Mouse (Mus musculus): ENCODE data around the gene Slfn2. TPM values are rescaled to one million over a fixed set of nuclear protein-coding genes. Genes with fewer than 3 reads are reported as not detected.
"Not testable (repeated sequence)": the region's sequence is repeated elsewhere in the genome, so short reads cannot be mapped to it uniquely, and the experiment has no call there.

Gene Slfn2
- 4.4 and 6.9 TPM in 2 replicates for polyA plus RNA-seq (2015; fragmentation: Nextera tagmentation; extraction: Ambion mirVana)

DNA sequence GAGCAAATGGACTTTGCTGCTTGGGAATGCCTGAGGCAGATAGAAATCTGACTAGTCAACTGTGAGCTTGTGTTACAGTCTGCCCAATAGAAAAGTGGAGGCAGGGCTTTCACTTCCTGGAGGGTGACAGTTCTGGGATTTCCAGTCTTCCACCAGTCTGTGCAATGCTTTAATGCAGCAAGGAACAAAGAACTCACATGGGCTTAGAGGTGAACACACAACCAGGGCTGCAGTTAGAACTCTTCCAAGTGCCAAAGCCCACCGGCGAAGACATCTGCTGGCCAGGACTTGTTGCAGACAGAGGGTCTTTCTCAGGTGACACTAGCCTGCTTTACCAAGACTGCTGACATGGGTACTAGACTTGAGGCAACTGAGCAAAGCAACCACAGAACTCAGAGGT is at the start of gene Slfn2:
Gene Slfn2 (plus strand): TSS at position 167 of the 400 bp plus-strand sequence.
- no peak within 1 kb of the TSS for H3K9ac ChIP-seq
- peak within 1 kb of the TSS; percentile 31; the same call in 1 of the 2 replicates for H3K4me2 ChIP-seq
- peak within 1 kb of the TSS; percentile 17; the same call in 1 of the 2 replicates for H3K27ac ChIP-seq
- no peaks in the 10 kb centered on the region for H3K27me3 ChIP-seq
- H3K9me3 ChIP-seq (replicated peaks): no peaks in the 10 kb centered on the region
- H3K4me1 ChIP-seq (replicated peaks): 0 out of 2 replicates have a peak, but pooled peaks cover 10% of the 10 kb centered on the region
- WGBS: 69% methylated on average over 2 of the region's 2 CpGs
- ATAC-seq (replicated peaks; ENCODE audit: insufficient number of reproducible peaks, insufficient read depth, low FRiP score, low read depth): no peak
- peak within 1 kb of the TSS; percentile 40 for H3K4me3 ChIP-seq
- H3K36me3 ChIP-seq: no peaks in the 10 kb centered on the region

DNA sequence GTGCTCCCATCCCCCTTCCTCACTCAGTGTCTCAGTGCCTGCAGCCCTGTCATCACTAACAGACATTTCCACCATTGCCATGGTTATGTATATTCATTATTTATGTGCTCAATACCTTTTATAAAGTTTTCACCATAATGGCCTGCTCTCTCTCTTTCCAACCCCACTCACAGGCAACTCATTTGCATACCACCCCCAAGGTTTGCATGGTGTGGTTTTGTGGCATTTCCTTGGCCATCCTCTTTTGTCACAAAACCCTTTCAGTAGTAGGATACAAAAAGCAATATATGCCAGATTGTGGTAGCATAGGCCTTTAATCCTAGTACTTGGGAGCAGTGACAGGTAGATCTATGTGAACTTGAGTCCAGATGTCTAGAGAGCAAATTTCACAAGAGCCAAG is 48.8 kb upstream of the Slfn2 start:
- Histone ChIP-seq H3K9ac (no peak overlapping the region), H3K4me2 (no peak overlapping the region), H3K27me3 (no peaks in the 10 kb centered on the region), H3K4me3 (no peak overlapping the region), H3K9me3 (replicated peaks) (no peaks in the 10 kb centered on the region), H3K27ac (no peak overlapping the region), H3K36me3 (no peaks in the 10 kb centered on the region), H3K4me1 (replicated peaks) (no peaks in the 10 kb centered on the region)
- no peak for ATAC-seq (replicated peaks; ENCODE audit: insufficient number of reproducible peaks, insufficient read depth, low FRiP score, low read depth)

DNA sequence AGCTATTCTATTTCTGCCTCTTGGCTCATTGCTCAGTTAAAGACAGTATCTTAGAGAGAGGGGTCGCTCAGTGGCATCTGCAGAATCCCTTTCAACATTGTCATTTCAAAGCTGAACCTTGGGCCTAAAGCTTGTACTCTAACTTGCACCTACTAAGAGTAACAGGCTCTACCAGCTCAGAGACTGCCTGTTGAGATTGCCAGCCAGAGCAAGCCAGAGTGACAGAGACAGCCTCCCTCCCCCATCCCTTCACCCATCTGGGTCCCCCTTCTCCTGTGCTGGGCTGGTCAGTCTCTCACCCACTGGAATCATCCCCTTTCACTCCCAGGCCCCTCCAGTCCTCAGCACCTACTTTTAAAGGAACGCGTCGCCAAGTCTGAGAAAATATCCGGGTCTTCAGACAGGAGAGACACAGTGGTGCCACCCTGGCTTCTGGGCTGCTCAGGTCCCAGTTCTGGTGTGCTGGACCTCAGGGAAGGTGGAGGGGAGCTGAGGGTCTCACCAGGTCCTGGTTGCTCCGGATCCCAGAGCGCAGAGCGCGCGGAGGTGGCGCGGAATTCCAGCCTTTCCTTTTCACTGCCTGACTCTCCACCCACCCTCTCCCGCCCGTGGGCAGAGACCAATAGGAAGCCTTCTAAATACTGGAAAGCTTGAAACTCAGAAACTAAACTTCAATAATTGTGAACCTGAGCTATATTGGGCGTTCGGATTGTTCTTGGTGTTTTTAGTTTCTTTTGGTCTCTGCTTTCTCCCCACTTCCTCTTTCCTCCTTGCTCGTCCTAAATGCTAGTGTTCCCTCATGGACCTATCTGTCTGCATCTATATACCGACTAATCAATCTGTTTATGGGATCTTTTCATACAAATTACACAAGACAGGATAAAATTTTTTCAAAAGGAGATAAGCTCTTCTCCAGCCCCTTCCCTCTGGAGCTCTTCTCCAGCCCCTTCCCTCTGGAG is 45.1 kb upstream of the Slfn2 start:
- ATAC-seq (replicated peaks; ENCODE audit: insufficient number of reproducible peaks, insufficient read depth, low FRiP score, low read depth); H3K27me3 ChIP-seq; H3K9ac ChIP-seq; H3K36me3 ChIP-seq; H3K4me1 ChIP-seq (replicated peaks); H3K27ac ChIP-seq; H3K9me3 ChIP-seq (replicated peaks): not testable (repeated sequence)
- H3K4me3 ChIP-seq: 0 out of 2 replicates have a peak overlapping the region, but pooled peaks have one; percentile 15
- WGBS: 64% methylated on average over 18 of the region's 18 CpGs
- H3K4me2 ChIP-seq: peak overlapping the region; percentile 29

DNA sequence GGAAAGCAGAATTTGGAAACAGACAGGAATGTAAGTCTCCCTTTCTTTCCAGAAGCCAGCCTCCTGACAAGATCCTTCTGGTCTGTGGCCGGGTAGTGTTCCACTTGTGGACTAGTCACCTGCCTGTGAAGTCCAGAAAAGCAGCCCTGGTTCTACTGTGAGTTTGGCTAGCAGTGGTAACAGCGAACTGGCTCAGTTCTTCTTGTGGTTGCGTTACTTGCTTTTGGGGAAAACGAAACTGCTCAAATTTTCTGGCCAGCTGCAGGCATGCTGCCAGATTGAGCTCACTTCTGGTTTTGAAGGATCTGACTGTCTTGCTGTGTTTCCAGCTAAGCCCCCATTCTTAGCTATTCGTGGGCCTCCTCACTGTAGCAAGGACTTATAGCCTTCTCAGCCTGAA is 44.3 kb upstream of the Slfn2 start, which contains the start of gene Slfn8:
Gene Slfn8 (minus strand): TSS at position 190 of the 400 bp plus-strand sequence.
- H3K4me2 ChIP-seq: peak within 1 kb of the TSS; percentile 29
- H3K27ac ChIP-seq: no peak within 1 kb of the TSS
- WGBS: 65% methylated on average over 5 of the region's 5 CpGs
- H3K36me3 ChIP-seq: no peaks in the 10 kb centered on the region
- ATAC-seq (replicated peaks; ENCODE audit: insufficient number of reproducible peaks, insufficient read depth, low FRiP score, low read depth): no peak
- H3K4me3 ChIP-seq: 0 out of 2 replicates have a peak within 1 kb of the TSS, but pooled peaks have one; percentile 15
- no peaks in the 10 kb centered on the region for H3K27me3 ChIP-seq
- no peaks in the 10 kb centered on the region for H3K9me3 ChIP-seq (replicated peaks)
- no peaks in the 10 kb centered on the region for H3K4me1 ChIP-seq (replicated peaks)
- no peak within 1 kb of the TSS for H3K9ac ChIP-seq

DNA sequence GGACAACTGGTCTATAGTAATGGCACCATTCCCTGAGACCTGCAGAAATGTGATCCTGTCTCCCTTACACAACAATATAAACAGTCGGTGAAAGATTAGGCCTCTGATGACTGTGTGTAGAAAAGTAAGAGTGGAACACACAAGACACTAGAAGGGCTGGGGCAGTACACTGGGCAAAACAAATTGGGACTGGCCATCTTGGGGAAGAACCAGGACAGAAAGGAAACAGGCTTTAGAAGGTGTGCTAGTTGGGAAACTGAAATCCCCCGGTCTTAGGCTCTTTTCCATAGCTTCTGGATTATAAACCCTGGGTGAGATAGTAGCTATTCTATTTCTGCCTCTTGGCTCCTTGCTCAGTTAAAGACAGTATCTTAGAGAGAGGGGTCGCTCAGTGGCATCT is 26.2 kb upstream of the Slfn2 start:
- H3K36me3 ChIP-seq; H3K4me3 ChIP-seq; H3K4me1 ChIP-seq (replicated peaks); H3K27me3 ChIP-seq; H3K9me3 ChIP-seq (replicated peaks); ATAC-seq (replicated peaks; ENCODE audit: insufficient number of reproducible peaks, insufficient read depth, low FRiP score, low read depth); H3K9ac ChIP-seq; H3K27ac ChIP-seq; H3K4me2 ChIP-seq: not testable (repeated sequence)
- WGBS: 76% methylated on average over 3 of the region's 3 CpGs

DNA sequence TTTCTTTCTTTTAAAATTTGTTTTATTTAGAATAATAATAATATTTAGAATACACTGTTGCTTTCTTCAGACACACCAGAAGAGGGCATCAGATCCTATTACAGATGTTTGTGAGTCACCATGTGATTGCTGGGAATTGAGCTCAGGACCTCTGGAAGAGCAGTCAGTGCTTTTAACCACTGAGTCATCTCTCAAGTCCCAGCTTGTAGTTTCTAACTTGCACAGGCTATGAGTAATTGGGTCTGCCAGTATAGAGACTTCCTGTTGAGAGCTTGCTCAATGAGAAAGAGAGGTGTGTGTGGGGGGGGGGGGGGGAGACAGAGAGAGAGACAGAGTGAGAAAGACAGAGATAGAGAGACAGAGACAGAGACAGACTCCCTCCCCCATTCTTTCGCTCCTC is 25.8 kb upstream of the Slfn2 start:
- WGBS: 27% methylated on average over 1 of the region's 1 CpGs

DNA sequence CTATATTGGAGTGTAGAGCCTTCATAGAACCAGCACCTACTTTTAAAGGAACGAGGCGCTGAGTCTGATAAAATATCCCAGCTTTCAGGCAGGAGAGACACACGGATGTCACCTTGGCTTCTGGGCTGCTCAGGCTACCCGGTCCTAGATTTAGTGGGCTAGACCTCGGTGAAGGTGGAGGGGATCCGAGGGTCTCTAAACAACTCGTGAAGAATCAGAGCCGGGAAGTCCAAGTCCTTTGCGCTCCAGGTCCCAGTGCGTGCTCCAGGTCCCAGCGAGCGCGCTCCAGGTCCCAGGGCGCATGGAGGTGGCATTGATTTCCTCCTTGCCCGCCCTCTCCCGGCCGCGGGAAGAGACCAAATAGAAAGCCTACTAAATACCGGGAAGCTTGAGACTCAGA is 25.1 kb upstream of the Slfn2 start:
- H3K4me2 ChIP-seq: peak overlapping the region; percentile 61
- WGBS: 16% methylated on average over 19 of the region's 19 CpGs
- H3K9me3 ChIP-seq (replicated peaks): no peaks in the 10 kb centered on the region
- H3K4me1 ChIP-seq (replicated peaks): 0 out of 2 replicates have a peak, but pooled peaks cover 2% of the 10 kb centered on the region
- no peaks in the 10 kb centered on the region; the same call in 1 of the 2 replicates for H3K27me3 ChIP-seq
- no peak for ATAC-seq (replicated peaks; ENCODE audit: insufficient number of reproducible peaks, insufficient read depth, low FRiP score, low read depth)
- H3K36me3 ChIP-seq: no peaks in the 10 kb centered on the region
- H3K9ac ChIP-seq: no peak overlapping the region
- H3K27ac ChIP-seq: no peak overlapping the region
- H3K4me3 ChIP-seq: peak overlapping the region; percentile 37

More for the DNA sequence above, 25.8 kb upstream of the Slfn2 start:
- no peaks in the 10 kb centered on the region; the same call in 1 of the 2 replicates for H3K27me3 ChIP-seq
- no peaks in the 10 kb centered on the region for H3K36me3 ChIP-seq
- H3K4me1 ChIP-seq (replicated peaks): 0 out of 2 replicates have a peak, but pooled peaks cover 2% of the 10 kb centered on the region
- H3K9me3 ChIP-seq (replicated peaks): no peaks in the 10 kb centered on the region
- no peak overlapping the region for H3K9ac ChIP-seq
- H3K4me2 ChIP-seq: peak overlapping the region; percentile 61
- H3K4me3 ChIP-seq: no peak overlapping the region
- ATAC-seq (replicated peaks; ENCODE audit: insufficient number of reproducible peaks, insufficient read depth, low FRiP score, low read depth): no peak
- H3K27ac ChIP-seq: no peak overlapping the region

DNA sequence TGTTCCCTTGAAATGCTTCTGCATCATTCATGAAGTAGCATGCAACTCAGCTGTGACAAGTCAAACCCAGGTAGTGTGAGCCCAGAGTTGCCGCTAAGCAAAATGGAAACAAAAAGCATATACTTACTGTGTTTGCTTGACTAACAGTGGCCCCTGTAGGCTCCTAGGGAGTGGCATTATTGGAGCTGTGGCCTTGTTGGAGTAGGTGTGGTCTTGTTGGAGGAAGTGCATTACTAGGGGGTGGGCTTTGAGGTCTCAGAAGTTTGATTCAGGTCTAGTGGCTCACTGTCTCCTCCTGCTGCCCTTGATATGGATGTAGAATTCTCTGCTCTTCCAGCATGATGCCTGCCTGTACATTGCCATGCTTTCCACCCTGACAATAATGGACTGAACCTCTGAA is 24.6 kb upstream of the Slfn2 start:
- Histone ChIP-seq H3K36me3 (no peaks in the 10 kb centered on the region), H3K4me2 (peak overlapping the region; percentile 61), H3K27me3 (no peaks in the 10 kb centered on the region; the same call in 1 of the 2 replicates), H3K4me3 (peak overlapping the region; percentile 37), H3K27ac (no peak overlapping the region), H3K9ac (no peak overlapping the region), H3K9me3 (replicated peaks) (no peaks in the 10 kb centered on the region), H3K4me1 (replicated peaks) (0 out of 2 replicates have a peak, but pooled peaks cover 2% of the 10 kb centered on the region)
- WGBS: 17% methylated on average over 1 of the region's 1 CpGs
- no peak for ATAC-seq (replicated peaks; ENCODE audit: insufficient number of reproducible peaks, insufficient read depth, low FRiP score, low read depth)

DNA sequence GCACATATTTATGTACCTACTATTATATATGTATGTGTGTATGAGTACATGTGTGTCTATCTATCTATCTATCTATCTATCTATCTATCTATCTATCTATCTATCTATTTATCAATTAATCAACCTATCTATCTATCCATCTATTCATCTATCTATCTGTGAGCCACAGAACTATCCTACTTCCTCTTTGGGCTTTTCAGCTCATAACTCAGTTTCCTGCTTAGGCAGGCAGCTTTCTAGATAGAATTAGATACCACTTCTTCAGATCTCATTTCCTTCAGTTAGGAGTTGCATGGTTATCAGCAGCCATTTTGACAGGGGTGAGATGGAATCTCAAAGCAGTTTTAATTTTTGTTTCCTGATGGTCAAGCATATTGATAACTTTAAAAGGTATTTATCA is 23.9 kb upstream of the Slfn2 start:
- Histone ChIP-seq H3K27me3 (no peaks in the 10 kb centered on the region; the same call in 1 of the 2 replicates), H3K9me3 (replicated peaks) (no peaks in the 10 kb centered on the region), H3K4me3 (no peak overlapping the region), H3K36me3 (no peaks in the 10 kb centered on the region), H3K9ac (no peak overlapping the region), H3K4me2 (no peak overlapping the region), H3K27ac (no peak overlapping the region), H3K4me1 (replicated peaks) (0 out of 2 replicates have a peak, but pooled peaks cover 2% of the 10 kb centered on the region)
- no peak for ATAC-seq (replicated peaks; ENCODE audit: insufficient number of reproducible peaks, insufficient read depth, low FRiP score, low read depth)

DNA sequence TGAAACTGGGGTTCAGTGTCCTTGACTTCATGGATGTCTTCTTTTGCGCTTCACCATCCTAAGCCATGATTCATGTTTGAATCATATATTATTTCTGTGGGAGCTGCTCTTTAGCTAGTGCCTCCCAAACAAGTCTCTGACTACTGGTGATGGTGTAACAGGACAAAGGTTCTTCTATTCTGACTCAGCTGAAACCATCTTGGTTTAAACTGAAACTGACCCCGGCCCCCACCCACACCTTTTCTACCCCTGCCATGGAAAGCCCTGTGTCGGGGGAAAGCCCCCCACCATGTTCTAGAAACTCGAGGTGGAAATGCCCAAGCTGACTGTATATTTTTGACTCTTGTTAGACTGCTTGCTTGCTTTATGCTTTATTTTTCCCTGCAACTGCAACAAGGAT is 21.0 kb upstream of the Slfn2 start:
- no peak for ATAC-seq (replicated peaks; ENCODE audit: insufficient number of reproducible peaks, insufficient read depth, low FRiP score, low read depth)

DNA sequence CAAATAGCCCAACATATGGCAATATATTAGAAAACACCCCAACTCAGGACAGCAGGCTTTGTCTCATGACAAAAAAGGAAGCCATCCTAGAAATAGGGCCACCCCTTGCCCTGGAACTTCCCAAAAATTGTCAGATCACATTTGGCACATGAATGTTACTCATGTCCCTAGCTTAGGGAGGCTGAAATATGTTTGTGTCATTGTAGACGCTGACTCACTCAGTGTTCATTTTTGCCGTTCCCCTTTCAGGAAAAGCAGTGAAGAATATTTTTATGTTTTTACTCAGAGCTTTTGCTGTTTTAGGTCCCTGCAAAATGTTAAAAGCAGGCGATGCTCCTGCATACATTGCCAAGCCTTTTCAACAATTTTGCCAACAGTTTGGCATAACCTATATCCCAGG is 19.3 kb upstream of the Slfn2 start:
- no peak for ATAC-seq (replicated peaks; ENCODE audit: insufficient number of reproducible peaks, insufficient read depth, low FRiP score, low read depth)
- Histone ChIP-seq H3K4me1 (replicated peaks) (no peaks in the 10 kb centered on the region), H3K9ac (no peak overlapping the region), H3K4me2 (no peak overlapping the region), H3K27me3 (no peaks in the 10 kb centered on the region), H3K27ac (no peak overlapping the region), H3K9me3 (replicated peaks) (no peaks in the 10 kb centered on the region), H3K4me3 (no peak overlapping the region), H3K36me3 (no peaks in the 10 kb centered on the region)
- WGBS: 74% methylated on average over 3 of the region's 3 CpGs

More for the DNA sequence above, 21.0 kb upstream of the Slfn2 start:
- H3K27ac ChIP-seq: no peak overlapping the region
- H3K4me3 ChIP-seq: no peak overlapping the region
- 69% methylated on average over 4 of the region's 4 CpGs for WGBS
- no peaks in the 10 kb centered on the region for H3K9me3 ChIP-seq (replicated peaks)
- H3K27me3 ChIP-seq: no peaks in the 10 kb centered on the region; the same call in 1 of the 2 replicates
- H3K9ac ChIP-seq: no peak overlapping the region
- 0 out of 2 replicates have a peak, but pooled peaks cover 2% of the 10 kb centered on the region for H3K4me1 ChIP-seq (replicated peaks)
- no peaks in the 10 kb centered on the region for H3K36me3 ChIP-seq
- no peak overlapping the region for H3K4me2 ChIP-seq

Data from heart, embryonic 15.5 days (tissue).